Comparison of ENCODE assay signal across 11 mouse cellular contexts in genomic region chr16:33053141-33053540, GRCm38 (mm10).
"Had no signal": no experiment of that assay in that cellular context is flagged by ENCODE, and none has a peak within 500 bp of the region (broad histone marks: within the 10 kb centered on the region; RNA-seq: fewer than 3 reads in every experiment).

No protein-coding gene starts in this region.

- DNase-seq: kidney, adult 11 months; kidney, adult 8-10 months; kidney, postnatal 10 days; kidney, postnatal 36 days; liver; lung, adult 18-20 months; lung, postnatal 10 days; lung, postnatal 36 days; midbrain, embryonic 14.5 days; thymus, adult 18-20 months; thymus, postnatal 4 days had no signal
